In genomic region chr17:5224932-5225331, GRCm38 (mm10) we compare ENCODE assay signal across 17 mouse cellular contexts.
"Had no signal": no experiment of that assay in that cellular context is flagged by ENCODE, and none has a peak within 500 bp of the region (broad histone marks: within the 10 kb centered on the region; RNA-seq: fewer than 3 reads in every experiment).

No protein-coding gene starts in this region.

- DNase-seq: kidney, adult 2 months; kidney, postnatal 25 days; layer of hippocampus, postnatal 36 days; lung, adult 2 months; lung, postnatal 14 days; lung, postnatal 4 days; thymus, adult 18-20 months; thymus, postnatal 14 days; thymus, postnatal 4 days had no signal

- ATAC-seq: intestine, postnatal 0 days; midbrain, embryonic 13.5 days; midbrain, embryonic 16.5 days had no signal

- H3K27ac ChIP-seq: kidney, postnatal 0 days; left cerebral cortex, adult 2 months; midbrain, embryonic 10.5 days; midbrain, embryonic 13.5 days; neural tube, embryonic 13.5 days had no signal

- H3K9me3 ChIP-seq: midbrain, embryonic 10.5 days; midbrain, embryonic 13.5 days; neural tube, embryonic 13.5 days had no signal

- H3K27me3 ChIP-seq: midbrain, embryonic 13.5 days; neural tube, embryonic 13.5 days had no signal

- H3K4me3 ChIP-seq: left cerebral cortex, adult 2 months; midbrain, embryonic 10.5 days; midbrain, embryonic 13.5 days; myocyte; neural tube, embryonic 13.5 days had no signal

- H3K4me2 ChIP-seq: midbrain, embryonic 13.5 days; neural tube, embryonic 13.5 days had no signal

- H3K9ac ChIP-seq: midbrain, embryonic 13.5 days; neural tube, embryonic 13.5 days had no signal

- H3K36me3 ChIP-seq: midbrain, embryonic 10.5 days; midbrain, embryonic 13.5 days; neural tube, embryonic 13.5 days had no signal
